Mouse (Mus musculus): ENCODE data around the gene Ppm1j.
"Not testable (repeated sequence)": the region's sequence is repeated elsewhere in the genome, so short reads cannot be mapped to it uniquely, and the experiment has no call there.

The Ppm1j gene

GRCm38 (mm10) chr3:104780561-104781420, at the start of gene Ppm1j:
Gene Ppm1j (plus strand): TSS chr3:104781056.
- in situ Hi-C loops (cut with MboI, MseI): no loop called here

- in situ Hi-C loops (cut with MboI, MseI): loop anchor here (25.0 kb wide), 1 partner anchor 1246 kb away; no protein-coding TSS in a partner anchor
Observed at GRCm38 (mm10) chr3:104732907-104733306, 47.9 kb upstream of the Ppm1j start.

GRCm38 (mm10) chr3:104734654-104735053, 46.2 kb upstream of the Ppm1j start:
- in situ Hi-C loops (cut with MboI, MseI): loop anchor here (25.0 kb wide), 1 partner anchor 1247 kb away; no protein-coding TSS in a partner anchor

GRCm38 (mm10) chr3:104741954-104742353, 38.9 kb upstream of the Ppm1j start:
- in situ Hi-C loops (cut with MboI, MseI): loop anchor here (25.0 kb wide), 1 partner anchor 1255 kb away; no protein-coding TSS in a partner anchor

GRCm38 (mm10) chr3:104743161-104743560, 37.7 kb upstream of the Ppm1j start:
- in situ Hi-C loops (cut with MboI, MseI): loop anchor here (25.0 kb wide), 1 partner anchor 1256 kb away; no protein-coding TSS in a partner anchor

- in situ Hi-C loops (cut with MboI, MseI): loop anchor here (25.0 kb wide), 1 partner anchor 1257 kb away; no protein-coding TSS in a partner anchor
Observed at GRCm38 (mm10) chr3:104743864-104744263, 37.0 kb upstream of the Ppm1j start.

GRCm38 (mm10) chr3:104752845-104753244, 28.0 kb upstream of the Ppm1j start:
- in situ Hi-C loops (cut with MboI, MseI): not testable (repeated sequence)

DNA sequence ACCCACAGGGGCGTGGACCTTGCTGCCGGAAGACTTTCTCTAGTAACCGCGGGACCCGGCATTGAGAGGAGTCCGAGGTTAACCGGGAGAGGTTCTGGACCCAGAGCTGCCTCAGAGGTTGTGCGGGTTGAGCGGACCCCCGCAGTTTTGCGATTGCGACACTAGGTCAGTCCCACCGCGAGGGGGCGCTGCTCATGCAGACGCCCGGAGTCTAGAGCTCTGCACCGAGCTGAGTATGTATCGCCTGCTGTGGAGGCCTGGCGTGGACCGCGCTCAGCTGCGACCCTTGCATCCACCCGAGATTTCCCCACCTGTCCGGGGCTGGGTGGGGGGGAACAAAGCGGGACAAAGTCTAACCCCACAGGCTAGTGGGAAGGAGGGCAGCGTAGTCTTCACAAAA, 22.4 kb upstream of the Ppm1j start:
- in situ Hi-C loops (cut with MboI, MseI): no loop called here

DNA sequence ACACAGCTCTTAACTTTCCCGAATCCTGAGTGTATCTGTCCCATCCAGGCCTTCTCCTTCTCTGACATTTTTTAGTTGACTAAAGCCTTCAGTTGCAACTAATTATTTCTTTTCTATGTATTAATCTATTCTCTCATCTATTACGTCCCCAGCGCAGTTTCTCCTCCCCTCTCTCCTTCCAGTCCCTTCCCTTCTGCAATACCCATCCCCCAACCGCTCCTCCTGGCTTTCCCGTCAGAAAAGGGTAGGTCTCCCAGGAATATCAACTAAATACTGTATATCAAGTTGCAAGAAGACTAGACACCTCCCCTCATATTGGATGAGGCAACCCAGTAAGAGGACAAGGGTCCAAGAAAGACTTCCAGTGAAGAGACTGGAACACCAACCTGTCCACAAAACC, 22.0 kb upstream of the Ppm1j start:
- in situ Hi-C loops (cut with MboI, MseI): no loop called here

GRCm38 (mm10) chr3:104762103-104762863, 18.6 kb upstream of the Ppm1j start:
- in situ Hi-C loops (cut with MboI, MseI): not testable (repeated sequence)

DNA sequence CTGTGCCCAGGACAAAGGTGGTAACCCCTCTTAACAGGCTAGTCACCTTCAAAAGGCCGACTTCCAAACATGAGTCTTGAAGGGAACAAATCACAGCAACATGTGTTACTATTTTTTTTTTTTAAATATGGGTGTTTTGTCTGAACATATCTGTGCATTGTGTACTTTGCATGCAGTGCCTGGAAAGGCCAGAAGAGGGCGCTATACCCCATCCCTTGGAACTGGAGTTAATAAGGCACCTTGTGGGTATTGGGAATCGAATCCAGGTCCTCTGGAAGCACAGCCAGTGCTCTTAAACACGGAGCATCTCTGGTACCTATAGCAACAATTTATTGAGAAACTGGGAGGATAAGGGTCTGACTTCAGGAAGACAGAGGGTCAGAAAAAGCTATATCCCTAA, 15.8 kb upstream of the Ppm1j start:
- in situ Hi-C loops (cut with MboI, MseI): no loop called here

DNA sequence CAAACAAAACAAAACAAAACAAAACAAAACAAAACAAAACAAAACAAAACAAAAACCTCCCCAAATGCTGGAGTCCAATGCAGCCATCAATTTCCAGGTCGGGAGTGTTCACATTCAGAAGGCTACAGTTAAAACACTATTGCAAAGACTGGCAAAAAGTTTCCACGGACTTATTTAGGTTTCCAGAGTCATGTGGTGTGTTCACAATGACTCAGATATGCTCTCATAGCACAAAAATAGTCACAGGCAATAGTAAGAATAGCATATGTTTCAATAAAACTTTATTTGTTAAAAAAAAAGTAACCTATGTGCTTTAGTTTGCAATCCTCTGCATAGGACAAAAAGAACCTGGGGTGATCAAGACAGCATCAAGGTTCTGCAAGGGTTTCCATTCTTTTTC, 13.7 kb upstream of the Ppm1j start:
- in situ Hi-C loops (cut with MboI, MseI): no loop called here

GRCm38 (mm10) chr3:104767716-104768115, 13.1 kb upstream of the Ppm1j start:
- in situ Hi-C loops (cut with MboI, MseI): no loop called here

- in situ Hi-C loops (cut with MboI, MseI): no loop called here
Observed at GRCm38 (mm10) chr3:104769135-104769534, 11.7 kb upstream of the Ppm1j start.

DNA sequence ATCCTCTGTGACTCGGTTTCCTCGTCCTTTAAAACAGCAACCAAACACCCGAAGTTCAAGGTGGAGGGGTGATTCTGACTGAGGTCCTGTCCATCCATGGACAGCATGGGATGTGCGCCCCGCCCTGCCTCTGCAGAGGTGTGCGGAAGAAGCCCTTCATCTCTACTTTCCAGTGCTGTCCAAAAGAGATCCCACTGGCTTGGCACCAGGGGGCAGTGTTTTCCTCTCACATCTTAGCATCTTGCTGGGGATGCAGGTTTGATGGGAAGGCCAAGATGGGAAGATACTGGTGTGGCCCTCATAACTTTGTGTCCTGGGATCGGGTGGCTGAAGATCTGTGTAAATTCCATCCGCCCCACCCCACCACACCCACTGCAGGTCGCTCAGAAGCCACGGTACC, 10.8 kb upstream of the Ppm1j start:
- in situ Hi-C loops (cut with MboI, MseI): loop anchor here (5.0 to 10.0 kb wide), 2 partner anchors 197 to 285 kb away; partner anchors contain the start of gene Cttnbp2nl

- in situ Hi-C loops (cut with MboI, MseI): loop anchor here (5.0 to 10.0 kb wide), 2 partner anchors 196 to 284 kb away; partner anchors contain the start of gene Cttnbp2nl
Observed at GRCm38 (mm10) chr3:104770918-104771317, 9.9 kb upstream of the Ppm1j start.

DNA sequence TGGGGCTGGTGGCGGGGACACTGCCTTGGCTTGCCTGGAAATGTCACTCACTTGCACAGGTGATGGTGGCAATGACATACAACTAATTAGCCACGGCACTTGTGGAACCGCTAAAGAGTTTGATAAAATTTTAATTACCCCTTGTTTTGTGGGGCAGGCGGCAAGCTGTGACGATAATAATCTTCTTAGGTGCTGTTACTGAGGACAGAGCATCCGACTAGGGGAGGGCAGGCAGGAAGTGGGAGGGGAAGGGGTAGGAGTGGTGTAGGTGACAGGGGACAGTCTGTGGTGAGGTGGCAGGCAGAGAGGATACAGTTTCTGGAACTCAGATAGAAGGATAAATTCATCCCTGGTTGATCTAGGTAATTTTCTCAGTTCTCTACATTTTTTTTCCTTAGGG, 9.4 kb upstream of the Ppm1j start:
- in situ Hi-C loops (cut with MboI, MseI): loop anchor here (5.0 to 10.0 kb wide), 2 partner anchors 196 to 283 kb away; partner anchors contain the start of gene Cttnbp2nl

- in situ Hi-C loops (cut with MboI, MseI): loop anchor here (5.0 to 10.0 kb wide), 2 partner anchors 194 to 282 kb away; partner anchors contain the start of gene Cttnbp2nl
Observed at GRCm38 (mm10) chr3:104773301-104773700, 7.6 kb upstream of the Ppm1j start.

- in situ Hi-C loops (cut with MboI, MseI): loop anchor here (10.0 kb wide), 1 partner anchor 277 kb away; the partner anchor contains the start of gene Cttnbp2nl
Observed at GRCm38 (mm10) chr3:104777342-104777741, 3.5 kb upstream of the Ppm1j start.

DNA sequence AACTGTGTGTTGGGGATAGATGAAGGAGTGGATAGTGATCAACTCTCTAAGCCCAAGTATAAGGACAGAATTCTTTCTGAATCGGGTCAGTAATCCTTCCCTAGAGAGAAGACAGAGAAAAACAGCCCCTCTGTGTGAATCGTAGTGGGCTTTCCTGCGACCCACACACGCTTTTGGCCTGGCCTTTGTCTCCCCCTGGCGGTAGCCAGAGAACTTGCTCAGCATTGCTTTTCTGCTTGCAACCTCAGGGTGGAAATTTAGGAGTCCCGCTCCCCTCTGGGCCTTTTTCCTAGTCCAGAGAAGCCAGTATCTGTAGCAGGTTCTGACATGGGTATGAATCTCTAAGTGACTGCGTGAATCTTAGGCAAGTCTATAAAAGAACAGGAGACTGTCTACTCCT, 907 bp upstream of the Ppm1j start:
- in situ Hi-C loops (cut with MboI, MseI): loop anchor here (10.0 kb wide), 1 partner anchor 275 kb away; the partner anchor contains the start of gene Cttnbp2nl

DNA sequence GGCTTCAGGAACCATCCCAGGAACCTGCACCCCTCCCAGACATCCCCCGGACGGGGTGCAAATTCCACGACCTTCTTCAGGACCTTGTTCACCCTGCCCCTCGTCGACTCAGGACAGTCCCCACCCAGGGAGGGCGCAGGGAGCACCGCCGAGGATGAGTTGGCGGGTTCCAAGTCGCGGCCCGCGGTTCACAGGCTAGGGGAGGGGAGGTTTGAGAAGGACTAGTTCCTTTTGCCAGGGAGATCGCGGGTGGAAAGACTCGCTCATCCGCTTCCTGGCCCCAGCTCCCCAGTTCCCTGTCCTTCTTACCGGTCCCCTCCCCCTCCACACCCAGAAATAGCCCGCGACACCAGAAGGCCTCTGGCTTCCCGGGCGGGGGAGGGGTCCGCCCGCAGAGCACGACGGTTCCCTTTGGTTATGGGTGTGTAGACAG, 631 bp downstream of the Ppm1j start, which contains the start of gene Fam19a3:
TSS of gene Fam19a3 (minus strand) at position 370 of the 433 bp plus-strand sequence.
- in situ Hi-C loops (cut with MboI, MseI): no loop called here
